7 mouse cellular contexts compared by ENCODE assay signal in the genomic region with DNA sequence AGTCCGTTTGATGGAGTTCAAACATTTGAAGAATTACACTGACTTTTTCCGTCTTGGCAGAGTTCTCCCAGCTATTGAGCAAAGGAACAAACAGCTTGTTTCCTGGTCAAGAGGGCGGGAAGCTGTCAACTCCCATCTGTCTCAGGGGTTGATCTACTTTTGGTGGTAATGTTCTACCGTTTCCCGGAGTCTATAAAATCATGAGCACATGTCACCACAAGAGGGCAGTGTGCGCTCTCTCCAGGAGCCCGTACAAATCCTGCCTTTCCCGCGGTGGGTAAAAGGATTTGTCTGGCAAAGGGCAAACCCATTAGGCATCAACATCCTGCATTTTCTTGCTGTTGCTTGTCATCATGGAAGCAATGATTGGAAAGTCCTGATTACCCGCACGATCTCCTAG.
DNase-seq lines count a peak whose midpoint lies in the region; ATAC-seq lines count a peak whose summit lies in the region.

No protein-coding gene starts in this region.

- no peak overlapping the region for H3K27ac ChIP-seq in midbrain, embryonic 14.5 days (replicated peaks; ENCODE audit: low read depth, low read length)

- H3K4me1 ChIP-seq in midbrain, embryonic 14.5 days (ENCODE audit: control insufficient read depth, insufficient read depth, low read length): no peaks in the 10 kb centered on the region

- 10% methylated on average over 11 of the region's 11 CpGs for WGBS in midbrain, embryonic 14.5 days

- H3K27me3 ChIP-seq in midbrain, embryonic 14.5 days (ENCODE audit: control insufficient read depth, insufficient read depth, low read length): no peaks in the 10 kb centered on the region
- no peaks in the 10 kb centered on the region for H3K27me3 ChIP-seq in splenic B cell, adult 2 months (ENCODE audit: control insufficient read depth, insufficient read depth, low read length, poor library complexity, severe bottlenecking)

- intact Hi-C loops in left cerebral cortex, postnatal 36 days (cut with DNase I): loop anchor here (2.0 to 5.0 kb wide), 3 partner anchors 46 to 1039 kb away; no protein-coding TSS in a partner anchor

- no peak overlapping the region for H3K4me3 ChIP-seq in midbrain, embryonic 14.5 days (replicated peaks; ENCODE audit: low read depth, low read length)

- no peak for ATAC-seq in midbrain, embryonic 14.5 days (ENCODE audit: low FRiP score, low TSS enrichment)

- no peaks in the 10 kb centered on the region for H3K9me3 ChIP-seq in midbrain, embryonic 14.5 days (ENCODE audit: control insufficient read depth, low read length)

- peak; percentile 34 to 61 for DNase-seq in adrenal gland, postnatal 4 days (ENCODE audit: low spot score in 2 of 2)
- peak; percentile 79 for DNase-seq in embryo, embryonic 11.5 days (ENCODE audit: low read depth, low spot score)
- peak; percentile 5 for DNase-seq in gonadal fat pad, adult 2 months (ENCODE audit: low read depth)
- DNase-seq in kidney, adult 11 months: peak; percentile 64
- DNase-seq in left cerebral cortex, postnatal 36 days (ENCODE audit: low spot score in 2 of 2): peak; percentile 69 to 80
- DNase-seq in midbrain, embryonic 14.5 days: peak; percentile 97
- peak; percentile 48 for DNase-seq in splenic B cell, adult 2 months (ENCODE audit: low read depth, low spot score)

- no peak overlapping the region for H3K4me2 ChIP-seq in midbrain, embryonic 14.5 days (ENCODE audit: low read length)

- no peaks in the 10 kb centered on the region for H3K36me3 ChIP-seq in midbrain, embryonic 14.5 days (ENCODE audit: control insufficient read depth, insufficient read depth, low read length)
- H3K36me3 ChIP-seq in splenic B cell, adult 2 months (ENCODE audit: control insufficient read depth, insufficient read depth, low read length, poor library complexity, severe bottlenecking): no peaks in the 10 kb centered on the region

- no peak overlapping the region for H3K9ac ChIP-seq in midbrain, embryonic 14.5 days (replicated peaks; ENCODE audit: low read length)

Comparison
In these comparisons a context has a peak if more than half of its experiments do, and no peak if none do; other contexts are left out.
1. DNase-seq: peak in every context shown above with its lines; median percentile 97 in midbrain, embryonic 14.5 days; 79 in embryo, embryonic 11.5 days; 74 in left cerebral cortex, postnatal 36 days; 64 in kidney, adult 11 months; 48 in splenic B cell, adult 2 months; 48 in adrenal gland, postnatal 4 days; 5 in gonadal fat pad, adult 2 months.